Mouse (Mus musculus) testis, adult 2 months (tissue): ENCODE results near the gene Recql5. TPM values are rescaled to one million over a fixed set of nuclear protein-coding genes. Genes with fewer than 3 reads are reported as not detected.

ENCODE experiments used
- H3K27ac ChIP-seq: fragments of 200-500 bp; 2 replicates; pipeline ENCODE4 v1.5.1; 2012; ENCODE audit warnings: low read depth, low read length; ENCODE audit not compliant: control insufficient read depth, insufficient read depth
- H3K27me3 ChIP-seq: fragments of 200-500 bp; 2 replicates; pipeline ENCODE4 v1.6.1; 2012; ENCODE audit warnings: mild to moderate bottlenecking, low read length, moderate library complexity; ENCODE audit not compliant: control insufficient read depth, insufficient read depth
- H3K36me3 ChIP-seq: fragments of 200-500 bp; 2 replicates; pipeline ENCODE4 v1.6.1; 2012; ENCODE audit warnings: mild to moderate bottlenecking, low read length; ENCODE audit not compliant: control insufficient read depth, insufficient read depth
- H3K4me1 ChIP-seq: fragments of 200-500 bp; 2 replicates; pipeline ENCODE4 v1.6.1; 2012; ENCODE audit warnings: low read length; ENCODE audit not compliant: control insufficient read depth, insufficient read depth
- H3K4me3 ChIP-seq: fragments of 200-500 bp; 2 replicates; pipeline ENCODE4 v1.5.1; 2012; ENCODE audit warnings: low read depth, mild to moderate bottlenecking, low read length, moderate library complexity, mixed read lengths; ENCODE audit not compliant: control insufficient read depth
- CTCF ChIP-seq: fragments of 200-500 bp; IDR thresholded peaks from 2 replicates; pipeline ENCODE4 v1.5.1; 2012; ENCODE audit warnings: low read depth, mild to moderate bottlenecking, inconsistent platforms, low read length, moderate library complexity; ENCODE audit not compliant: control insufficient read depth, insufficient read depth, insufficient replicate concordance
- POLR2A ChIP-seq: fragments of 200-500 bp; IDR thresholded peaks from 2 replicates; pipeline ENCODE4 v1.6.1; 2012; ENCODE audit warnings: low read depth, mild to moderate bottlenecking, inconsistent platforms, low read length, moderate library complexity; ENCODE audit not compliant: control insufficient read depth
- polyA plus RNA-seq: library from polyadenylated mRNA; depleted of rRNA; stranded (reverse); fragments of >200 nt; gene quantifications from 2 replicates; pipeline ENCODE4 v1.2.3, GENCODE M21; 2012

Gene Recql5
- polyA plus RNA-seq, 1 experiment, result 30.3 TPM

DNA sequence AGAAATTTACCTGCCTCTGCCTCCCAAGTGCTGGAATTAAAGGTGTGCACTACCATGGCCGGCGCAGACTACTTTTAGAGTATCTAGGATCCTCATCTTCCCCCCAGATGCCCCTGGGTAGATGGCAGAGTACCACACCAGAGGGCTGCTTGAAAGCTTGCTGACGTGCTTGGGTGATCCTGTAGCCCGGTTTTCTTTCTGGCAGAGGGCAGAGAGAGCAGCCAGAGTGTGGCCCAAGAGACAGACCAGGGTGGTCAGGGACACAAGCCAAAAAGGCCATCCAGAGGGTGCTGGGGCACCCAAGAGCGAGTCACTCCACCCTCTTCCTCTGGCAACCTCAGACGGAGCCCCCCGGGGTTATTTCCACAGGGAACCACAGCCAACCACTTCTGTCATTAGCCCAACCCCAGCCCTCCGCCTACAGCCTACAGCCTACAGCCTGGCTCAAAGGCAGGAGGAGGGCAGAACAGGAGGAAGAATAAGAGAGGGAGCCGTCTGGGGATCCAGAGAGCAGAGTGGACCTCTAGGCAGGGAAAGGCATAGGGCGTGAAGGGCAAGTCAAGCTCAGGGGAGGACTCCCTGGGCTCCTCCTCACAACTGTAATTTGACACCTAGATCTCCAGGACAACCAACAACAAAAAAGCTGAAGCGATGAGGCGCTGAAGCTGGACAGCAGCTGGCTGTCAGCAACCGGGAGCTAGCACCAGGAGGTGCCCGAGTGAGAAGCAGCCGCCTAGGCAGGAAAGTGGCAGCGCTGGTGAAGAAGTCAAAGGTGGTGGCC is 33.6 kb downstream of the Recql5 start, which contains the start of gene Smim5:
Smim5 (plus strand) TSS at position 481 of the 781 bp plus-strand sequence.
- peaks cover 2% of the 10 kb centered on the region for H3K4me1 ChIP-seq
- no peak within 1 kb of the TSS for H3K4me3 ChIP-seq
- H3K27me3 ChIP-seq, result no peaks in the 10 kb centered on the region

GRCm38 (mm10) chr11:115898886-115899285 is 34.4 kb downstream of the Recql5 start:
- H3K4me3 ChIP-seq, result no peak overlapping the region
- H3K36me3 ChIP-seq, result no peaks in the 10 kb centered on the region
- H3K27ac ChIP-seq, result no peak overlapping the region
- H3K27me3 ChIP-seq, result no peaks in the 10 kb centered on the region
- TF ChIP-seq CTCF (peak; percentile 64; the same call in 1 of the 2 replicates), POLR2A (no peak)
- peaks cover 2% of the 10 kb centered on the region for H3K4me1 ChIP-seq

More for the DNA sequence above, 33.6 kb downstream of the Recql5 start, which contains the start of gene Smim5:
- TF ChIP-seq CTCF (no peak), POLR2A (no peak)
- Histone ChIP-seq H3K27ac (no peak within 1 kb of the TSS), H3K36me3 (no peaks in the 10 kb centered on the region)

GRCm38 (mm10) chr11:115898446-115898845 is 34.8 kb downstream of the Recql5 start:
- TF ChIP-seq POLR2A, result no peak
- no peak for TF ChIP-seq CTCF
- peaks cover 2% of the 10 kb centered on the region for H3K4me1 ChIP-seq
- no peak overlapping the region for H3K27ac ChIP-seq
- H3K36me3 ChIP-seq, result no peaks in the 10 kb centered on the region
- no peak overlapping the region for H3K4me3 ChIP-seq
- no peaks in the 10 kb centered on the region for H3K27me3 ChIP-seq

GRCm38 (mm10) chr11:115894755-115895520 is 38.3 kb downstream of the Recql5 start:
- H3K27me3 ChIP-seq, result no peaks in the 10 kb centered on the region
- no peak overlapping the region for H3K4me3 ChIP-seq
- H3K27ac ChIP-seq, result no peak overlapping the region
- no peaks in the 10 kb centered on the region; the same call in none of the 2 replicates for H3K4me1 ChIP-seq
- TF ChIP-seq CTCF (peak; percentile 34; the same call in 1 of the 2 replicates), POLR2A (no peak)
- H3K36me3 ChIP-seq, result no peaks in the 10 kb centered on the region

DNA sequence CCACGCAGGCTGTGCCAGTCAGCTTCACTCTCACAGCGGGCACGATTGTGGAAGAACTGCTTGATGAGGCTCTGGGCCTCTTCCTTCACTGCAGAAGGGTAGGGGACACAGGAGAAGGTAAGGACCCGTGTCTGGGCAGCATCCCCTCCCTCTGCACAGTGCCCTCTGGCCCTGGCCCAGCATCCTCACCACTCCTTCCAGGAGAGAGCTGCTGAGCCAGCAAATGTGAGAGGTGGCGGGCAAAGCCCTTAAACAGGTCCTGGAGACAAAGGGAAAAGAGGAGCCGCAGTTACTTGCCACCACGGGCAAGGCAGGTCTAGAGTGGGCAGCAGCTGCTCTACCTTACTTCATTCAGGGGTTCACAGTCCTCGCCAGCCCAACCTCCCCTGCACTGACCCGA is 40.2 kb downstream of the Recql5 start:
- no peak for TF ChIP-seq CTCF
- TF ChIP-seq POLR2A, result no peak
- Histone ChIP-seq H3K27me3 (no peaks in the 10 kb centered on the region), H3K27ac (no peak overlapping the region), H3K36me3 (no peaks in the 10 kb centered on the region), H3K4me3 (no peak overlapping the region), H3K4me1 (no peaks in the 10 kb centered on the region; the same call in none of the 2 replicates)

- no peak overlapping the region for H3K4me3 ChIP-seq
- no peaks in the 10 kb centered on the region; the same call in none of the 2 replicates for H3K4me1 ChIP-seq
- TF ChIP-seq POLR2A, result no peak
- TF ChIP-seq CTCF, result no peak
- H3K27ac ChIP-seq, result no peak overlapping the region
- H3K36me3 ChIP-seq, result no peaks in the 10 kb centered on the region
- no peaks in the 10 kb centered on the region for H3K27me3 ChIP-seq
These were observed 41.1 kb downstream of the Recql5 start for GRCm38 (mm10) chr11:115892213-115892612.

GRCm38 (mm10) chr11:115889159-115889558 is 44.1 kb downstream of the Recql5 start:
- Histone ChIP-seq H3K4me3 (no peak overlapping the region), H3K27ac (no peak overlapping the region), H3K4me1 (peaks cover 3% of the 10 kb centered on the region), H3K36me3 (no peaks in the 10 kb centered on the region), H3K27me3 (no peaks in the 10 kb centered on the region)
- TF ChIP-seq CTCF (no peak), POLR2A (no peak)
